Mouse (Mus musculus): ENCODE results near the gene Gm10118. TPM values are rescaled to one million over a fixed set of nuclear protein-coding genes. Genes with fewer than 3 reads are reported as not detected.

The Gm10118 gene
- 0.45 and 0.56 TPM in 2 replicates for polyA plus RNA-seq (2012; rRNA removed)

GRCm38 (mm10) chr10:63927334-63927733 is at the start of gene Gm10118:
Gene Gm10118, minus strand, starts transcription at chr10:63927434.

Other genes starting within 250 kb of the Gm10118 start
- 9.8 and 10.0 TPM in 2 replicates for gene Lrrtm3, start 162.8 kb upstream of the Gm10118 start, polyA plus RNA-seq (2012; rRNA removed)